Mouse (Mus musculus): Measurements from ENCODE around the gene Hoxc5. TPM values are rescaled to one million over a fixed set of nuclear protein-coding genes. Genes with fewer than 3 reads are reported as not detected.

Hoxc5 gene
- polyA plus RNA-seq, 1 experiment from 2014 or later: 0.42 TPM

- Histone ChIP-seq H3K27me3 (peaks cover 100% of the 10 kb centered on the region), H3K36me3 (no peaks in the 10 kb centered on the region), H3K4me2 (no peak overlapping the region), H3K4me3 (no peak overlapping the region), H3K9ac (no peak overlapping the region), H3K4me1 (replicated peaks) (peaks cover 9% of the 10 kb centered on the region), H3K9me3 (replicated peaks) (no peaks in the 10 kb centered on the region), H3K27ac (no peak overlapping the region)
- no peak for ATAC-seq (replicated peaks; ENCODE audit: insufficient number of reproducible peaks, insufficient read depth, low FRiP score, low read depth)
- 11% methylated on average over 5 of the region's 5 CpGs for WGBS
Observed at GRCm38 (mm10) chr15:103005797-103006196, 38.6 kb downstream of the Hoxc5 start.

- no peak for ATAC-seq (replicated peaks; ENCODE audit: insufficient number of reproducible peaks, insufficient read depth, low FRiP score, low read depth)
- no peaks in the 10 kb centered on the region for H3K36me3 ChIP-seq
- H3K27ac ChIP-seq: no peak overlapping the region
- H3K4me2 ChIP-seq: no peak overlapping the region
- peaks cover 4% of the 10 kb centered on the region for H3K4me1 ChIP-seq (replicated peaks)
- H3K4me3 ChIP-seq: no peak overlapping the region
- peaks cover 100% of the 10 kb centered on the region for H3K27me3 ChIP-seq
- H3K9me3 ChIP-seq (replicated peaks): no peaks in the 10 kb centered on the region
- 14% methylated on average over 1 of the region's 1 CpGs for WGBS
- no peak overlapping the region for H3K9ac ChIP-seq
Observed at GRCm38 (mm10) chr15:103006326-103006725, 39.1 kb downstream of the Hoxc5 start.

GRCm38 (mm10) chr15:103009265-103010111 is 42.2 kb downstream of the Hoxc5 start:
- Histone ChIP-seq H3K9me3 (replicated peaks) (no peaks in the 10 kb centered on the region), H3K4me2 (no peak overlapping the region), H3K27me3 (peaks cover 99% of the 10 kb centered on the region), H3K4me1 (replicated peaks) (peaks cover 14% of the 10 kb centered on the region), H3K27ac (no peak overlapping the region), H3K36me3 (no peaks in the 10 kb centered on the region), H3K4me3 (no peak overlapping the region), H3K9ac (no peak overlapping the region)
- ATAC-seq (replicated peaks; ENCODE audit: insufficient number of reproducible peaks, insufficient read depth, low FRiP score, low read depth): no peak
- 2% methylated on average over 27 of the region's 27 CpGs for WGBS

GRCm38 (mm10) chr15:103010112-103010846 is 43.0 kb downstream of the Hoxc5 start:
- no peak for ATAC-seq (replicated peaks; ENCODE audit: insufficient number of reproducible peaks, insufficient read depth, low FRiP score, low read depth)
- 5% methylated on average over 31 of the region's 31 CpGs for WGBS
- 0 out of 2 replicates have a peak overlapping the region, but pooled peaks have one; percentile 1 for H3K4me2 ChIP-seq
- no peak overlapping the region for H3K9ac ChIP-seq
- peaks cover 99% of the 10 kb centered on the region for H3K27me3 ChIP-seq
- H3K4me3 ChIP-seq: no peak overlapping the region
- H3K36me3 ChIP-seq: no peaks in the 10 kb centered on the region
- no peak overlapping the region for H3K27ac ChIP-seq
- no peaks in the 10 kb centered on the region for H3K9me3 ChIP-seq (replicated peaks)
- H3K4me1 ChIP-seq (replicated peaks): peaks cover 15% of the 10 kb centered on the region

GRCm38 (mm10) chr15:103010847-103011555 is 43.8 kb downstream of the Hoxc5 start:
- Histone ChIP-seq H3K9me3 (replicated peaks) (no peaks in the 10 kb centered on the region), H3K4me1 (replicated peaks) (peaks cover 15% of the 10 kb centered on the region), H3K27ac (no peak overlapping the region), H3K4me2 (no peak overlapping the region), H3K27me3 (peaks cover 99% of the 10 kb centered on the region), H3K4me3 (no peak overlapping the region), H3K9ac (no peak overlapping the region), H3K36me3 (no peaks in the 10 kb centered on the region)
- 3% methylated on average over 28 of the region's 28 CpGs for WGBS
- no peak for ATAC-seq (replicated peaks; ENCODE audit: insufficient number of reproducible peaks, insufficient read depth, low FRiP score, low read depth)

GRCm38 (mm10) chr15:103011928-103012486 is 44.8 kb downstream of the Hoxc5 start:
- H3K4me2 ChIP-seq: no peak overlapping the region
- WGBS: 4% methylated on average over 26 of the region's 26 CpGs

GRCm38 (mm10) chr15:103013238-103013984 is 46.2 kb downstream of the Hoxc5 start:
- 4% methylated on average over 17 of the region's 17 CpGs for WGBS
- Histone ChIP-seq H3K4me2 (peak overlapping the region; percentile 41), H3K9ac (no peak overlapping the region), H3K27me3 (peaks cover 99% of the 10 kb centered on the region), H3K36me3 (no peaks in the 10 kb centered on the region), H3K4me3 (peak overlapping the region; percentile 22), H3K27ac (no peak overlapping the region), H3K9me3 (replicated peaks) (no peaks in the 10 kb centered on the region), H3K4me1 (replicated peaks) (peaks cover 15% of the 10 kb centered on the region)
- ATAC-seq (replicated peaks; ENCODE audit: insufficient number of reproducible peaks, insufficient read depth, low FRiP score, low read depth): no peak

More at GRCm38 (mm10) chr15:103011928-103012486, 44.8 kb downstream of the Hoxc5 start:
- peaks cover 99% of the 10 kb centered on the region for H3K27me3 ChIP-seq
- H3K36me3 ChIP-seq: no peaks in the 10 kb centered on the region
- 0 out of 2 replicates have a peak overlapping the region, but pooled peaks have one; percentile 17 for H3K4me3 ChIP-seq
- no peak for ATAC-seq (replicated peaks; ENCODE audit: insufficient number of reproducible peaks, insufficient read depth, low FRiP score, low read depth)
- no peak overlapping the region for H3K27ac ChIP-seq
- H3K9ac ChIP-seq: no peak overlapping the region
- peaks cover 15% of the 10 kb centered on the region for H3K4me1 ChIP-seq (replicated peaks)
- no peaks in the 10 kb centered on the region for H3K9me3 ChIP-seq (replicated peaks)

GRCm38 (mm10) chr15:103014166-103015008 is 47.1 kb downstream of the Hoxc5 start:
- H3K36me3 ChIP-seq: no peaks in the 10 kb centered on the region
- H3K9me3 ChIP-seq (replicated peaks): no peaks in the 10 kb centered on the region
- H3K4me2 ChIP-seq: peak overlapping the region; percentile 41
- ATAC-seq (replicated peaks; ENCODE audit: insufficient number of reproducible peaks, insufficient read depth, low FRiP score, low read depth): no peak
- peak overlapping the region; percentile 22 for H3K4me3 ChIP-seq
- no peak overlapping the region for H3K27ac ChIP-seq
- no peak overlapping the region for H3K9ac ChIP-seq
- peaks cover 15% of the 10 kb centered on the region for H3K4me1 ChIP-seq (replicated peaks)
- peaks cover 99% of the 10 kb centered on the region for H3K27me3 ChIP-seq
- 1% methylated on average over 52 of the region's 57 CpGs for WGBS

GRCm38 (mm10) chr15:103015009-103015399 is 47.8 kb downstream of the Hoxc5 start:
- H3K4me3 ChIP-seq: peak overlapping the region; percentile 22; the same call in 1 of the 2 replicates
- H3K36me3 ChIP-seq: no peaks in the 10 kb centered on the region
- no peaks in the 10 kb centered on the region for H3K9me3 ChIP-seq (replicated peaks)
- H3K27me3 ChIP-seq: peaks cover 99% of the 10 kb centered on the region
- no peak overlapping the region for H3K27ac ChIP-seq
- WGBS: 1% methylated on average over 28 of the region's 28 CpGs
- H3K4me2 ChIP-seq: peak overlapping the region; percentile 41; the same call in 1 of the 2 replicates
- ATAC-seq (replicated peaks; ENCODE audit: insufficient number of reproducible peaks, insufficient read depth, low FRiP score, low read depth): no peak
- H3K9ac ChIP-seq: no peak overlapping the region
- H3K4me1 ChIP-seq (replicated peaks): peaks cover 15% of the 10 kb centered on the region

Measured in heart, embryonic 15.5 days (tissue).